Mouse (Mus musculus) neural tube, embryonic 11.5 days (tissue): ENCODE measurements around the gene Garnl3. TPM values are rescaled to one million over a fixed set of nuclear protein-coding genes. Genes with fewer than 3 reads are reported as not detected.

Experiments
- ATAC-seq: fragments of 200-750 bp; cut with Nextera tagmentation; 2 replicates; pipeline ENCODE4 v1.8.0; 2017; ENCODE audit warnings: moderate number of reproducible peaks, mild to moderate bottlenecking, moderate TSS enrichment, moderate library complexity; ENCODE audit not compliant: insufficient read depth, low FRiP score, low TSS enrichment
- DNase-seq: peaks from one replicate; pipeline ENCODE4 v3.0.0-alpha.2; 2015; ENCODE audit warnings: low spot score
- H3K27ac ChIP-seq: fragments of 300-500 bp; sonication (generic); 2 replicates; pipeline ENCODE4 v1.5.1; 2014; ENCODE audit warnings: low read depth, mild to moderate bottlenecking, low read length
- H3K27me3 ChIP-seq: fragments of 300-500 bp; sonication (generic); 2 replicates; pipeline ENCODE4 v1.6.1; 2014; ENCODE audit warnings: mild to moderate bottlenecking, low read length, mixed read lengths; ENCODE audit not compliant: control insufficient read depth, insufficient read depth
- H3K36me3 ChIP-seq: fragments of 300-500 bp; sonication (generic); 2 replicates; pipeline ENCODE4 v1.6.1; 2014; ENCODE audit warnings: mild to moderate bottlenecking, low read length, moderate library complexity, mixed read lengths; ENCODE audit not compliant: control insufficient read depth, insufficient read depth
- H3K4me1 ChIP-seq: fragments of 300-500 bp; sonication (generic); 2 replicates; pipeline ENCODE4 v1.6.1; 2014; ENCODE audit warnings: low read length, mixed read lengths; ENCODE audit not compliant: control insufficient read depth, insufficient read depth
- H3K4me2 ChIP-seq: fragments of 300-500 bp; sonication (generic); 2 replicates; pipeline ENCODE4 v1.6.1; 2014; ENCODE audit warnings: low read depth, mild to moderate bottlenecking, moderate library complexity
- H3K4me3 ChIP-seq: fragments of 300-500 bp; sonication (generic); 2 replicates; pipeline ENCODE4 v1.5.1; 2014; ENCODE audit warnings: low read depth, low read length
- H3K9ac ChIP-seq: fragments of 300-500 bp; sonication (generic); 2 replicates; pipeline ENCODE4 v1.6.1; 2014; ENCODE audit warnings: mild to moderate bottlenecking, low read length
- H3K9me3 ChIP-seq: fragments of 300-500 bp; sonication (generic); 2 replicates; pipeline ENCODE4 v1.6.1; 2016; ENCODE audit warnings: low read length; ENCODE audit not compliant: control insufficient read depth
- WGBS: fragments of 180-500 bp; shearing (Covaris S2); extraction: QIAGEN DNeasy Blood & Tissue Kit; methylation state at CpG from one replicate; pipeline ENCODE4 v1.1.7; 2014; 5-methylcytosine and 5-hydroxymethylcytosine counted together
- polyA plus RNA-seq: library from polyadenylated mRNA; unstranded; fragments of >200 nt; fragmentation: Nextera tagmentation; extraction: Ambion mirVana; gene quantifications from 2 replicates; pipeline ENCODE4 v1.2.1, GENCODE M21; 2014

Gene Garnl3
- polyA plus RNA-seq, 1 experiment from 2014 or later, result 13.3 TPM

DNA sequence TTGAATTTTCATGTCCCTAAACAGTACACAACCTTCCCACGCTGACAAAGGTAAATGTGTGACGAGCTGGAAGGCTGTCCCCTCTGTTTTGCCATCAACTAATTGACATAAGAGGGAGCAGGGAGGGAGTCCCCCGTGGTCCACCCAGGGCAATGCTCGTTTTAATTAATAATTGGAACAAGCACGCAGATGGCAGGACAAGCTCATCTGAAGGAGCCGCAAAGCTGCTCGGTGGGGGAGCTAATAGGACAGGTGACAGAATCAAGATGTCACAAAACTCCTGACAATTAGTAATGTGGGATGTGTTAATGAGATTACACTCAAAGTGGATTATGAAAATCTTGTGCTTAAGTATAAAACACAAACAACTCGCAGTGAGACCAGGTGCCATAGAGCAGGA lies 68.7 kb downstream of the Garnl3 start:
- WGBS, result 73% methylated on average over 8 of the region's 8 CpGs
- no peak for DNase-seq
- no peaks in the 10 kb centered on the region for H3K9me3 ChIP-seq
- H3K9ac ChIP-seq, result no peak overlapping the region
- H3K27me3 ChIP-seq, result no peaks in the 10 kb centered on the region
- no peak overlapping the region for H3K27ac ChIP-seq
- H3K36me3 ChIP-seq, result no peaks in the 10 kb centered on the region
- no peak overlapping the region for H3K4me2 ChIP-seq
- H3K4me3 ChIP-seq, result no peak overlapping the region
- no peaks in the 10 kb centered on the region for H3K4me1 ChIP-seq
- no peak for ATAC-seq

DNA sequence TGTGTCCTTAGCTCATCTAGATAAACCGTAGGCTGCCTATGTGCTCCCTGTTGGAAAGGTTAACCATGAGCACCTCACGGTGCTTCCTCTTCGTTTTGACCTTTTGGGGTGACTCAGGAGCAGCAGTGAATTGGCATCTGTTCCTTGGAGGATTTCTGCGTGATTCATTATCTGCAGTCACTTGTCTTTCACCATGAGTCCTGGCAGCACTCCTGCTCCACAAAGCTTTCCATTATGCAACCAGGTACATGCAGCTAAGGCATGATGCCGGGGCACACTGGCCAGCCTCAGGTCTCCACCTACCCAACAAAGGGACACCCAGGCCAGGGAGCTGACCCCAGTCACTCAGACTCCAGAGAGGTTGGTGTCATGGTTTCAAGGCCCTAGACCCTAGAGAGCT lies 72.5 kb downstream of the Garnl3 start:
- 87% methylated on average over 5 of the region's 5 CpGs for WGBS
- no peak overlapping the region for H3K4me2 ChIP-seq

DNA sequence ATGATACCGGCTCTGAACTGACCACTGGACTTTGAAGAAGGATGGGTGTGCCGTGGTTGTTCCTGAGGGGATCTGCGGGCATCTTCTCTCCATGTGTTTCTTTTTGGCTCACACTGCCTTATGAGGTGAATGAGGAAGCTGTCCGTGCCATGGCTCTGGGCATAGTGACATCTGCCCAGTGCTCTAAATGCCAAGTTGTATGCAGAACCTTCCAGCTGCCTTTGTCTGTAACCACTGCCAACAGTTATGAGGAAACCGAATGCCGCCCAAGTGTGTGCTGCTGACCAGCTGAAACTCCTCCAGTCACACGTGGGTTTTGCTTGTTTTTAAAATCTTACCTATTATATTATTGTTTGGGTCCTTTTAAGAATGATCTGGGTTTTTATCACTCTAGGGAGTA lies 73.9 kb downstream of the Garnl3 start:
- WGBS, result 90% methylated on average over 7 of the region's 7 CpGs

More for the DNA sequence above, 72.5 kb downstream of the Garnl3 start:
- Histone ChIP-seq H3K9me3 (no peaks in the 10 kb centered on the region), H3K27ac (no peak overlapping the region), H3K4me1 (no peaks in the 10 kb centered on the region), H3K27me3 (no peaks in the 10 kb centered on the region), H3K4me3 (no peak overlapping the region), H3K9ac (no peak overlapping the region), H3K36me3 (no peaks in the 10 kb centered on the region)
- DNase-seq, result no peak
- ATAC-seq, result no peak

GRCm38 (mm10) chr2:33053966-33054365 lies 77.5 kb downstream of the Garnl3 start:
- Histone ChIP-seq H3K27ac (no peak overlapping the region), H3K36me3 (no peaks in the 10 kb centered on the region), H3K4me1 (no peaks in the 10 kb centered on the region), H3K27me3 (no peaks in the 10 kb centered on the region), H3K9ac (no peak overlapping the region), H3K4me3 (no peak overlapping the region), H3K4me2 (no peak overlapping the region), H3K9me3 (no peaks in the 10 kb centered on the region)
- WGBS, result 64% methylated on average over 10 of the region's 10 CpGs
- ATAC-seq (no peak), DNase-seq (no peak)

More for the DNA sequence above, 73.9 kb downstream of the Garnl3 start:
- DNase-seq (no peak), ATAC-seq (no peak)
- Histone ChIP-seq H3K9me3 (no peaks in the 10 kb centered on the region), H3K27me3 (no peaks in the 10 kb centered on the region), H3K4me3 (no peak overlapping the region), H3K36me3 (no peaks in the 10 kb centered on the region), H3K9ac (no peak overlapping the region), H3K27ac (no peak overlapping the region), H3K4me1 (no peaks in the 10 kb centered on the region), H3K4me2 (no peak overlapping the region)

DNA sequence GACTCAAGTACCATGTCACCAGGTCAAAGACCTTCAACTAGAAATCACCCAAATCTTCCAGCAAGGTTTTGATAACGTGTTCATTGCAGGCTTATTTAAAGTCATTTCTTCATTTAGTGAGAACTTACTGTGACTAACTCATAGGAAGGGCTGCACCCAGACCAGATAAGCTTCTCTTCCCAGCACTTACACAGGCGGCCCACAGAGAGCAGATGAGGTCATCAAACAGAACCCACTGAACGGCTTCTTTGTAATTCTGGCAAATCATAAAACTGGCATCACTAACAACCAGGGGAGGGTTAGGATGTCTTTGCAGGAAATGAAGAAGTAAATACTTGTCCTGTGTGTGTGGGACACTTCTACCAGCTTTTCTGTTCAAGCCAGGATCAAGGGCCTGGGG lies 84.1 kb downstream of the Garnl3 start:
- no peak overlapping the region for H3K9ac ChIP-seq
- H3K4me1 ChIP-seq, result no peaks in the 10 kb centered on the region
- DNase-seq, result no peak
- H3K27me3 ChIP-seq, result no peaks in the 10 kb centered on the region
- H3K36me3 ChIP-seq, result no peaks in the 10 kb centered on the region
- H3K4me3 ChIP-seq, result no peak overlapping the region
- WGBS, result 50% methylated on average over 3 of the region's 3 CpGs
- no peaks in the 10 kb centered on the region for H3K9me3 ChIP-seq
- H3K27ac ChIP-seq, result no peak overlapping the region
- ATAC-seq, result no peak
- H3K4me2 ChIP-seq, result no peak overlapping the region

DNA sequence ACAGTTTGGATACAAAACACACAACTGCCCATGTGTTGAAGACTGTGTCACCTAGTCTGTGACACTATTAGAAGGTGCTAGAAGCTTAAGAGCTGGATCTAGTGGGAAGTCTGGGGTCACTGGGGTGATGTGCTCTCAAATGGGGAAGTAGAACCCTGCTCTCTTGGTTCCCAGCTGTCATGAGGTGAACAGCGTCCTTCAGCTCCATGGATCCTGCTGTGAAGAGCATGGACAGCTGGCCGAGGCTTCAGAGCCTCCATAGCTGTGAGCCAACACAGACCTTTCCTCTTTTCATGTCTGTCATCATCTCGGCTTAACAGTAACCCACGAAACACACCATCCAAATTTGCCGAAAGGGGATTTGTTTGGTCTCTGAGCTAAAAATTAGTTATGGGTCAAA lies 84.5 kb downstream of the Garnl3 start:
- H3K9me3 ChIP-seq, result no peaks in the 10 kb centered on the region
- H3K27me3 ChIP-seq, result no peaks in the 10 kb centered on the region

DNA sequence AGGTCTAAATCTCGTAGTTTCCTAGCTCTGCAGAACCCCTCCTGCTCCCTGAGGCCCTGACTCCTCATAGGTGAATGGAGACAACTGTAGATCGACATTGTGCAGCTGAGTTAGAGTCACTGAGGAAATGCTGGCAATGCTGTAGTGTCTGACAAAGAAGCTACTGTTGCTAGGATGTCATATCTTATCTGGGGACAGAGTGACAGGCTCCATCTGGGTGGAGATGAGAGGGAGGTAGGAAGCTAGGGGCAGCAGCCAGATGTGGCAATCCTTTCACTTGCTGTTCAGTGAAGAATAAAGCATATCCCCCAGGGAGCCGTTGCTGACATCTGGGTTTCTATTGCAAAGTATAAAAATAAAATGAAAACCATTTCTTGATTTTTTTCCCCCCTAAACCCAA lies 85.6 kb downstream of the Garnl3 start:
- no peaks in the 10 kb centered on the region for H3K4me1 ChIP-seq
- no peak for ATAC-seq

More for the DNA sequence above, 84.5 kb downstream of the Garnl3 start:
- Histone ChIP-seq H3K27ac (no peak overlapping the region), H3K36me3 (no peaks in the 10 kb centered on the region), H3K4me1 (no peaks in the 10 kb centered on the region), H3K4me2 (no peak overlapping the region), H3K4me3 (no peak overlapping the region), H3K9ac (no peak overlapping the region)
- no peak for DNase-seq
- WGBS, result 57% methylated on average over 5 of the region's 5 CpGs
- ATAC-seq, result no peak

DNA sequence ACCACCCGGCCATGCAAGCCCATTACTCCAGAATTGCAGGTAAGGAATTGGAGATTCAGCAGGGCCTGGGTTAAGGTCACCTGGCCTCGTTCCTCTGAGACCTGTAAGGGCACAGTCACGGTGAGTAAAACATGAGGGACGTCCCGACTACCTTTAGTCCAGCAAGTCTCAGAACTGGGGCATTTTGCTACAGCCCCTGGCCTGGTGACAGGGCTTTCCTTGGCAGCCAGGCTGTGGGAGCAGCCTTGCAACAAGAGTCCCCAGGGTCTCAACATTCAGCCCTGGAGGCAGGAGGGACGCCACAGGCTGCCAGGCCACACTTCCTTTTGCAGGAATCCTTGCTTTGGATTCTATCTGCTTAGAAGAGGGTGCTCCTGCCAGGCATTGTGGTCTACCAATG lies 88.7 kb downstream of the Garnl3 start:
- no peaks in the 10 kb centered on the region for H3K4me1 ChIP-seq
- 78% methylated on average over 6 of the region's 6 CpGs for WGBS
- no peak overlapping the region for H3K4me2 ChIP-seq
- no peak overlapping the region for H3K27ac ChIP-seq
- DNase-seq (no peak), ATAC-seq (no peak)
- H3K27me3 ChIP-seq, result no peaks in the 10 kb centered on the region
- H3K36me3 ChIP-seq, result no peaks in the 10 kb centered on the region
- no peaks in the 10 kb centered on the region for H3K9me3 ChIP-seq
- H3K9ac ChIP-seq, result no peak overlapping the region
- H3K4me3 ChIP-seq, result no peak overlapping the region

More for the DNA sequence above, 85.6 kb downstream of the Garnl3 start:
- 77% methylated on average over 3 of the region's 3 CpGs for WGBS
- Histone ChIP-seq H3K9me3 (no peaks in the 10 kb centered on the region), H3K27me3 (no peaks in the 10 kb centered on the region), H3K9ac (no peak overlapping the region), H3K4me2 (no peak overlapping the region), H3K27ac (no peak overlapping the region), H3K36me3 (no peaks in the 10 kb centered on the region), H3K4me3 (no peak overlapping the region)
- no peak for DNase-seq

DNA sequence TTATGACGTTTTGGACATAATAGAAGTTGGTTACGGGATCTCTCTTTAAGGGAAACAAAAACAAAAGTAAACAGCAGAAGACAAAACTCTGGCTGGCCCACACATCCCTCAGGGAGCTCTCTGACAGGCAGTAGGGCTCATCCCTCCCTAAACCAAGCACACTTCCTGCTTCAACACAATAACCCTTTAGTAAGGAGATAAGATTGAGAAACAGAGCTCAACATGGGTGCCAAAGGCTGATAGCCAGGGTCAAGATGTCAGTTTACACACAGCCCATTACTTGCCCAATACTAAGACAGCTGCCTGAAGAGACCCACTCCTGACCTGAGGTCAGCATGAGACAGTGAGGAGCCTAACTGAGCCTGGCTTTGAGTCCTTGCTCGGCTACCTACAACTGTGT lies 89.9 kb downstream of the Garnl3 start:
- H3K4me1 ChIP-seq, result no peaks in the 10 kb centered on the region
- no peaks in the 10 kb centered on the region for H3K27me3 ChIP-seq
- H3K4me3 ChIP-seq, result no peak overlapping the region
- DNase-seq, result no peak
- 80% methylated on average over 3 of the region's 3 CpGs for whole genome bisulfite sequencing
- no peak overlapping the region for H3K27ac ChIP-seq
- H3K4me2 ChIP-seq, result no peak overlapping the region
- no peaks in the 10 kb centered on the region for H3K9me3 ChIP-seq
- no peaks in the 10 kb centered on the region for H3K36me3 ChIP-seq
- no peak for ATAC-seq
- no peak overlapping the region for H3K9ac ChIP-seq
